Mouse (Mus musculus): Measurements from ENCODE around the gene Smim17. TPM values are rescaled to one million over a fixed set of nuclear protein-coding genes. Genes with fewer than 3 reads are reported as not detected.
"Not testable (repeated sequence)": the region's sequence is repeated elsewhere in the genome, so short reads cannot be mapped to it uniquely, and the experiment has no call there.

Smim17 gene
- polyA plus RNA-seq, 1 experiment = not detected

DNA sequence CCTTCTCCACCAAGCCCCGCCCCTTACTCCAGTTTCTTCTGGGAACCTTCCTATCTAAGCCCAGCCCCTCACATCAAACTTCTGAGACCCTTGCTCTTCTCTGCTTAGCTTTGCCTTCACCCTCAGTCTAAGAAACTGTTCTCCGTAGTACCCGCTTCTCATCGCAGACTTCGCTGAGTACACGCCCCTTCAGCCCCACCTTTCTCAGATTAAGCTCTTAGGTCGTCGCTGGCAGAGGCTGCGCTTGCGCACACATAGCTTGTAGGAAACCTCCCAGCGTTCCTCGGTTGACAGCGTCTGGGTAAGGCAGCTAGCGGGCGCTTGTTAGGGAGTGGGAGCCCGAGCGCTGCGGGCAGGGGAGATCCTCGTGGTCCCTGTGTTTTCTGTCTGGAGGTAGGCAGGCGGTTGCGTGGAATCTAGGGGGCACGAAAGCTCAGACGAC, 35.4 kb upstream of the Smim17 start, which contains the start of gene Zfp78:
TSS of gene Zfp78 (plus strand) at position 234 of the 442 bp plus-strand sequence.
- H3K36me3 ChIP-seq (ENCODE audit: control insufficient read depth, insufficient read depth, low read length) = no peaks in the 10 kb centered on the region
- H3K4me3 ChIP-seq (ENCODE audit: low read depth, low read length) = peak within 1 kb of the TSS; percentile 71
- peak within 1 kb of the TSS; percentile 65 for H3K27ac ChIP-seq (ENCODE audit: insufficient read depth, low read depth, low read length)
- H3K4me1 ChIP-seq (ENCODE audit: control insufficient read depth, insufficient read depth, insufficient read length, low read length) = no peaks in the 10 kb centered on the region; the same call in 1 of the 2 replicates
- WGBS = 1% methylated on average over 23 of the region's 23 CpGs
- H3K27me3 ChIP-seq (ENCODE audit: control insufficient read depth, insufficient read depth, low read length) = no peaks in the 10 kb centered on the region
- TF ChIP-seq CTCF (IDR thresholded peaks at IDR 0.05; ENCODE audit: extremely low read depth, insufficient read length, insufficient replicate concordance, low read depth, low read length) (no peak), POLR2A (IDR thresholded peaks at IDR 0.05; ENCODE audit: low read depth, low read length) (no peak)

DNA sequence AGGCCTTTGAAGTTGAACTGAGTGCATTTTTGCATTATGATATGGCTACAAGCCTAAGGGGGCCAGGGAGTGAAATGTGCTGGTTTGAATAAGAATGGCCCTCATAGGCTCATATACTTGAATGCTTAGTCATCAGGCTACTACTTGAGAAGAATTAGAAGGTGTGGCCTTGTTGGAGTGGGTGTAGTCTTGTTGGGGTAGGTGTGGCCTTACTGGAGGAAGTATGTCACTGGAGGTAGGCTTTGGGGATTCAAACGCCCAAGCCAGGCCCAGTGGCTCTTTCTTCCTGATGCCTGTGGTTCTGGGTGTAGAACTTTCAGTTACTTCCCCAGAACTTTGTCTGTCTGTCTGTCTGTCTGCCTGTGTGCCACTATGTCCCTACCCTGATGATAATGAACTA, 33.8 kb upstream of the Smim17 start:
- Histone ChIP-seq H3K36me3 (ENCODE audit: control insufficient read depth, insufficient read depth, low read length) (no peaks in the 10 kb centered on the region), H3K4me1 (ENCODE audit: control insufficient read depth, insufficient read depth, insufficient read length, low read length) (no peaks in the 10 kb centered on the region; the same call in 1 of the 2 replicates), H3K27me3 (ENCODE audit: control insufficient read depth, insufficient read depth, low read length) (no peaks in the 10 kb centered on the region), H3K27ac (ENCODE audit: insufficient read depth, low read depth, low read length) (no peak overlapping the region), H3K4me3 (ENCODE audit: low read depth, low read length) (no peak overlapping the region)
- no peak for TF ChIP-seq CTCF (IDR thresholded peaks at IDR 0.05; ENCODE audit: extremely low read depth, insufficient read length, insufficient replicate concordance, low read depth, low read length)
- no peak for TF ChIP-seq POLR2A (IDR thresholded peaks at IDR 0.05; ENCODE audit: low read depth, low read length)
- 54% methylated on average over 1 of the region's 1 CpGs for WGBS

DNA sequence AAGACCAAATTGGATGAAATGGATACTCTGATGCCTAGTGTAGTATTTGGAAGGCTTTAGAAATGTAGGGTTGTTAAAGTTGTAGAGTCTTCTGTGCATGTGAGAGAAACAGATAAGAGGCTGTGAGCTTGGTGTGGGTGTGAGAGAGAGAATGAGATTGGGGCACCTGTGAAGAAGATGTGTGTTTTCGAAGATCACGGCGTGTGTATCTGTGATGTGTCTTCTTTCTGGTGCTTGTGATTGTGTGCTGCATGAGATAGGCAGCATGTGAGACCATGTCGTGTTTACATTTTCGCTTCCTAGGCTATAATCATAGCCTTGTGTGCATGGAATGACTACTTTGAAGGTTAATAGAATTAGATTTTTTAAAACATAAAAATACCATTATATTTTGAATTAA, 31.3 kb upstream of the Smim17 start:
- 90% methylated on average over 5 of the region's 5 CpGs for WGBS
- no peak for TF ChIP-seq POLR2A (IDR thresholded peaks at IDR 0.05; ENCODE audit: low read depth, low read length)
- no peak for TF ChIP-seq CTCF (IDR thresholded peaks at IDR 0.05; ENCODE audit: extremely low read depth, insufficient read length, insufficient replicate concordance, low read depth, low read length)
- Histone ChIP-seq H3K36me3 (ENCODE audit: control insufficient read depth, insufficient read depth, low read length) (no peaks in the 10 kb centered on the region), H3K4me1 (ENCODE audit: control insufficient read depth, insufficient read depth, insufficient read length, low read length) (no peaks in the 10 kb centered on the region; the same call in 1 of the 2 replicates), H3K27me3 (ENCODE audit: control insufficient read depth, insufficient read depth, low read length) (no peaks in the 10 kb centered on the region), H3K27ac (ENCODE audit: insufficient read depth, low read depth, low read length) (no peak overlapping the region), H3K4me3 (ENCODE audit: low read depth, low read length) (no peak overlapping the region)

DNA sequence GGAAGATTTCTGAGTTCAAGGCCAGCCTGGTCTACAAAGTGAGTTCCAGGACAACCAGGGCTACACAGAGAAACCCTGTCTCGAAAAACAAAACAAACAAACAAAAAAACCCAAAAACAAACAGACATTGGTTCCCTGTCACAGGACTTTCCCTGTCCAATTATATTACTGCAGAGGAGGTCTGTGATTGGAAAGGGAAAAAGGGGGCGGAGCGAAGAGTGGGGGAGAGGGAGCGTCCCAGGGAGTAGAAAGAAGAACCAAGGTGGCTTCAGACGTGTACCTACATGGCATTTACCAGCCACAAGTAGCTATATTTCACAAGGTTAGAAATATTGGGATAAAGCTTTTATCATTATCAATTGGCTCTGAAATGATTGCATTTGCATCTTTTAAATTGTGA, 30.4 kb upstream of the Smim17 start:
- H3K4me1 ChIP-seq (ENCODE audit: control insufficient read depth, insufficient read depth, insufficient read length, low read length); H3K27me3 ChIP-seq (ENCODE audit: control insufficient read depth, insufficient read depth, low read length); H3K27ac ChIP-seq (ENCODE audit: insufficient read depth, low read depth, low read length); H3K36me3 ChIP-seq (ENCODE audit: control insufficient read depth, insufficient read depth, low read length); H3K4me3 ChIP-seq (ENCODE audit: low read depth, low read length): not testable (repeated sequence)
- WGBS = 83% methylated on average over 5 of the region's 5 CpGs

DNA sequence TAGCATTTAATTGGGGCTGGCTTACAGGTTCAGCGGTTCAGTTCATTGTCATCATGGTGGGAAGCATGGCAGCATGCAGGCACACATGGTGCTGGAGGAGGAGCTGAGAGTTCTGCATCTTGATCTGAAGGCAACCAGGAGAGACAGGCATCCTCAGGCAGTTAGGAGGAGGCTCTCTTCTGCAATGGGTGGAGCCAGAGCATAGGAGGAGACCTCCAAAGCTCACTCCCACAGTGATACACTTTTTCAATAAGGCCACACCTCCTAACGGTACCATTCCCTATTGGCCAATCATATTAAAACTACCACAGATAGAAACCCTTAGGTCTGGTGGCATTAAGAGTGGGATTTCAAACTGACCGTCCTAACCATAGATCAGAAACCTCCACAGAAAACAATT, 29.1 kb upstream of the Smim17 start:
- no peak for TF ChIP-seq POLR2A (IDR thresholded peaks at IDR 0.05; ENCODE audit: low read depth, low read length)
- TF ChIP-seq CTCF (IDR thresholded peaks at IDR 0.05; ENCODE audit: extremely low read depth, insufficient read length, insufficient replicate concordance, low read depth, low read length) = no peak
- 79% methylated on average over 3 of the region's 3 CpGs for WGBS

DNA sequence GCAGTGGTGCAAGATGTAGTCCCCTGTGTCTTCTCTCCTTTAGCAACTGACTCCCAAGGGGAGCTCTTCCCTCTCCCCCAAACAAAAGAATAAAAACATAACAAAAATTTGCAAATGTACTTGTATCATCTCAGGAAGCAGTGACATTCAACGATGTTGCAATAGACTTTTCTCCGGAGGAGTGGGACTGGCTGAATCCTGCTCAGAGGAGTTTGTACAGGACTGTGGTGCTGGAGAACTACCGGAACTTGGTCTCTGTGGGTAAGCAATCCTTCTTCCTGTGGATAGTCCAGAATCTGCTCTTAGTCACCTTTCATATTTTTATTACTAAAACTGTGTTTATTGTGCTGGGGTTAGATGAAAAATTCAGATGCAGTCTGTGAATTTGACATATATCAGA, 25.5 kb upstream of the Smim17 start:
- Histone ChIP-seq H3K27me3 (ENCODE audit: control insufficient read depth, insufficient read depth, low read length) (no peaks in the 10 kb centered on the region), H3K36me3 (ENCODE audit: control insufficient read depth, insufficient read depth, low read length) (no peaks in the 10 kb centered on the region), H3K27ac (ENCODE audit: insufficient read depth, low read depth, low read length) (no peak overlapping the region), H3K4me3 (ENCODE audit: low read depth, low read length) (no peak overlapping the region), H3K4me1 (ENCODE audit: control insufficient read depth, insufficient read depth, insufficient read length, low read length) (no peaks in the 10 kb centered on the region)
- 89% methylated on average over 3 of the region's 3 CpGs for WGBS
- no peak for TF ChIP-seq POLR2A (IDR thresholded peaks at IDR 0.05; ENCODE audit: low read depth, low read length)

More for the DNA sequence above, 29.1 kb upstream of the Smim17 start:
- Histone ChIP-seq H3K27ac (ENCODE audit: insufficient read depth, low read depth, low read length) (no peak overlapping the region), H3K36me3 (ENCODE audit: control insufficient read depth, insufficient read depth, low read length) (no peaks in the 10 kb centered on the region), H3K27me3 (ENCODE audit: control insufficient read depth, insufficient read depth, low read length) (no peaks in the 10 kb centered on the region), H3K4me1 (ENCODE audit: control insufficient read depth, insufficient read depth, insufficient read length, low read length) (no peaks in the 10 kb centered on the region), H3K4me3 (ENCODE audit: low read depth, low read length) (no peak overlapping the region)

DNA sequence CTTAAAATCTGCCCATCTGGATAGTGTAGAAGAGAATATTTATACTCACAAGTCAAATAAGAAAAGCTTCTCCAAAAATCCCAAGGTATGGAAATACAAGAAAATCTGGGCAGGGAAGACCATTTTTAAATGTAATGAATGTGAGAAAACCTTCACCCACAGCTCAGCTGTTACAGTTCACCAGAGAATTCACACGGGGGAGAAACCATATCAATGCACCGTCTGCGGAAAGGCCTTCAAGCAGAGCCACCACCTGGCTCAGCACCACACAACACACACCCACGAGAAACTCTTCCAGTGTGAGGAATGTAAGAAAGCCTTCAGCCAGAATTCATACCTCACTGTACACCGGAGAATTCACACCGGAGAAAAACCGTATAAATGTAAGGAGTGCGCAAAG, 20.1 kb upstream of the Smim17 start:
- no peaks in the 10 kb centered on the region for H3K27me3 ChIP-seq (ENCODE audit: control insufficient read depth, insufficient read depth, low read length)
- H3K36me3 ChIP-seq (ENCODE audit: control insufficient read depth, insufficient read depth, low read length) = no peaks in the 10 kb centered on the region
- H3K4me3 ChIP-seq (ENCODE audit: low read depth, low read length) = no peak overlapping the region
- 80% methylated on average over 8 of the region's 8 CpGs for WGBS
- no peak overlapping the region for H3K27ac ChIP-seq (ENCODE audit: insufficient read depth, low read depth, low read length)
- peaks cover 3% of the 10 kb centered on the region for H3K4me1 ChIP-seq (ENCODE audit: control insufficient read depth, insufficient read depth, insufficient read length, low read length)
- TF ChIP-seq CTCF (IDR thresholded peaks at IDR 0.05; ENCODE audit: extremely low read depth, insufficient read length, insufficient replicate concordance, low read depth, low read length) = no peak
- no peak for TF ChIP-seq POLR2A (IDR thresholded peaks at IDR 0.05; ENCODE audit: low read depth, low read length)

DNA sequence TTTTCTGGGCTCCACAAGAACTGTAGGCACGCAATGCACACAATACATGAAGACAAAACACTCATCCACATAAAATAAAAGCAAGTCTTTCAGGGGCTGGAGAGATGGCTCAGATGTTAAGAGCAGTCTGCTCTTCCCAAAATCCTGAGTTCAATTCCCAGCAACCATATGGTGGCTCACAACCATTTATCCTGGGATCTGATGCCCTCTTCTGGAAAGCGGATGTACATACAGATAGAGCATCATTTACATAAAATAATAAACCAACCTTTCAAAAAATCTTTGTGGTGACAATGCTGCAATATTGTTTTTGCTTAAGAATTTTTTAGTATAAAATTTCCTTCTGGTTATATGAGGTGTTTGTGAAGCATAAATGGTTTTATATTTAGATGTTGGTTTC, 17.1 kb upstream of the Smim17 start:
- Histone ChIP-seq H3K36me3 (ENCODE audit: control insufficient read depth, insufficient read depth, low read length) (no peaks in the 10 kb centered on the region), H3K27ac (ENCODE audit: insufficient read depth, low read depth, low read length) (no peak overlapping the region), H3K4me3 (ENCODE audit: low read depth, low read length) (no peak overlapping the region), H3K27me3 (ENCODE audit: control insufficient read depth, insufficient read depth, low read length) (no peaks in the 10 kb centered on the region), H3K4me1 (ENCODE audit: control insufficient read depth, insufficient read depth, insufficient read length, low read length) (peaks cover 5% of the 10 kb centered on the region)
- TF ChIP-seq CTCF (IDR thresholded peaks at IDR 0.05; ENCODE audit: extremely low read depth, insufficient read length, insufficient replicate concordance, low read depth, low read length) = no peak
- 85% methylated on average over 2 of the region's 2 CpGs for WGBS
